Mouse (Mus musculus) cerebellum, adult 2 months (tissue): ENCODE measurements at regions not wholly inside any gene's neighbourhood (a gene's known extent, or its start where the extent isn't known, plus 50 kb on each side); places are given as distances from the start of the nearest gene placed in this dataset.

Experiments
- CTCF ChIP-seq: fragments of 200-500 bp; IDR thresholded peaks from 2 replicates; pipeline ENCODE4 v1.5.1; 2011; ENCODE audit warnings: low read depth, mild to moderate bottlenecking, control low read depth, low read length, moderate library complexity, borderline replicate concordance; ENCODE audit not compliant: insufficient read depth
- POLR2A ChIP-seq: fragments of 200-500 bp; IDR thresholded peaks from 2 replicates; pipeline ENCODE4 v1.6.1; 2011; ENCODE audit warnings: low read length, control low read depth, borderline replicate concordance; ENCODE audit not compliant: insufficient read depth

DNA sequence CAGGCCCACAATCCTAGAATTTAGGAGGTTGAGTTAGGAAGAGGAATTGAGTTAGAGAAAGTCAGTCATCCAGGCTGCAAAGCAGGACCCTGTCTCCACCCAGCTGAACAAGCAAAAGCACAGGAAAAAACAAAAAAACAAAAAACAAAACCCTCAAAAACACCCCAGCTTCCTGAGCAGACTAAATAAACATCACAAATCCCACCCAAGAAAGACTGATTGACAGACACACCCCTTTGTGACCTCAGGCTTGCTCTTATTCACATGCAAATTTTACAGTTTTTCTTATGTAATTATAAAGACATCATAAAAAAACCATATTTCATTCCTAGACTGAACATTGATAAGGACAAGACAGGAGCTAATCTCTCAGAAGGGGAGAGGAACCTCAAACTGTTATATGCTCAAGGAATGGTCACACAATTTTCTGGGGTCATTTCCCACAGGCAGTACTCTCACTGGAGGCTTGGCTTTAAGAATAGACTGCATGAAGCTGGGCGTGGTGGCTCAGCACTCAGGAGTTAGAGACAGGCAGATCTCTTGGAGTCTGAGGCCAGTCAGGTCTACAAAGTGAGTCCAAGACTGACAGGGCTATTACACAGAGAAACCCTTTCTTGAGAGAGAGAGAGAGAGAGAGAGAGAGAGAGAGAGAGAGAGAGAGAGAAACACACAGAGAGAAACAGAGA, 73.8 kb upstream of the Marcks start:
- TF ChIP-seq CTCF, result no peak
- no peak for TF ChIP-seq POLR2A
